Mouse (Mus musculus) intestine, embryonic 14.5 days (tissue): ENCODE measurements at regions not wholly inside any gene's neighbourhood (a gene's known extent, or its start where the extent isn't known, plus 50 kb on each side); places are given as distances from the start of the nearest gene placed in this dataset.
A peak's percentile ranks its signal among the peaks of the same experiment; 100 is the strongest.

Source experiments
- ATAC-seq: fragments of 200-750 bp; cut with Nextera tagmentation; replicated peaks from 2 replicates; pipeline ENCODE4 v1.8.0; 2017; ENCODE audit warnings: low read depth, moderate number of reproducible peaks, moderate TSS enrichment, moderate library complexity; ENCODE audit not compliant: low FRiP score, low TSS enrichment
- DNase-seq: peaks from one replicate; pipeline ENCODE4 v3.0.0-alpha.2; 2018; ENCODE audit warnings: low spot score
- H3K27ac ChIP-seq: fragments of 300-500 bp; sonication (generic); 2 replicates; pipeline ENCODE4 v1.5.1; 2014; ENCODE audit warnings: low read depth, mild to moderate bottlenecking, control low read depth
- H3K27me3 ChIP-seq: fragments of 300-500 bp; sonication (generic); replicated peaks from 2 replicates; pipeline ENCODE4 v1.6.1; 2014; ENCODE audit warnings: low read length, control low read depth; ENCODE audit not compliant: control insufficient read depth, insufficient read depth
- H3K36me3 ChIP-seq: fragments of 300-500 bp; sonication (generic); 2 replicates; pipeline ENCODE4 v1.6.1; 2014; ENCODE audit warnings: low read length, control low read depth; ENCODE audit not compliant: control insufficient read depth, insufficient read depth
- H3K4me1 ChIP-seq: fragments of 300-500 bp; sonication (generic); replicated peaks from 2 replicates; pipeline ENCODE4 v1.6.1; 2014; ENCODE audit warnings: low read length, control low read depth, mixed read lengths; ENCODE audit not compliant: control insufficient read depth, insufficient read depth
- H3K4me2 ChIP-seq: fragments of 300-500 bp; sonication (generic); 2 replicates; pipeline ENCODE4 v1.6.1; 2014; ENCODE audit warnings: low read length
- H3K4me3 ChIP-seq: fragments of 300-500 bp; sonication (generic); 2 replicates; pipeline ENCODE4 v1.5.1; 2014; ENCODE audit warnings: low read depth, low read length, control low read depth, mixed read lengths
- H3K9ac ChIP-seq: fragments of 300-500 bp; sonication (generic); 2 replicates; pipeline ENCODE4 v1.6.1; 2014; ENCODE audit warnings: mild to moderate bottlenecking, low read length
- H3K9me3 ChIP-seq: fragments of 300-500 bp; sonication (generic); 2 replicates; pipeline ENCODE4 v1.6.1; 2016; ENCODE audit warnings: low read length, control low read depth; ENCODE audit not compliant: control insufficient read depth
- WGBS: fragments of 180-500 bp; shearing (Covaris S2); extraction: QIAGEN DNeasy Blood & Tissue Kit; methylation state at CpG from one replicate; pipeline ENCODE4 v1.1.7; 2014; 5-methylcytosine and 5-hydroxymethylcytosine counted together

GRCm38 (mm10) chr3:46583351-46583750 is 135.3 kb upstream of the Pabpc4l start:
- no peak overlapping the region for H3K27ac ChIP-seq
- H3K9me3 ChIP-seq, result no peaks in the 10 kb centered on the region
- no peak overlapping the region for H3K4me3 ChIP-seq
- H3K36me3 ChIP-seq, result no peaks in the 10 kb centered on the region
- H3K9ac ChIP-seq, result no peak overlapping the region
- DNase-seq (no peak), ATAC-seq (no peak)
- H3K4me2 ChIP-seq, result no peak overlapping the region
- 81% methylated on average over 1 of the region's 1 CpGs for WGBS
- H3K4me1 ChIP-seq, result no peaks in the 10 kb centered on the region
- no peaks in the 10 kb centered on the region for H3K27me3 ChIP-seq

DNA sequence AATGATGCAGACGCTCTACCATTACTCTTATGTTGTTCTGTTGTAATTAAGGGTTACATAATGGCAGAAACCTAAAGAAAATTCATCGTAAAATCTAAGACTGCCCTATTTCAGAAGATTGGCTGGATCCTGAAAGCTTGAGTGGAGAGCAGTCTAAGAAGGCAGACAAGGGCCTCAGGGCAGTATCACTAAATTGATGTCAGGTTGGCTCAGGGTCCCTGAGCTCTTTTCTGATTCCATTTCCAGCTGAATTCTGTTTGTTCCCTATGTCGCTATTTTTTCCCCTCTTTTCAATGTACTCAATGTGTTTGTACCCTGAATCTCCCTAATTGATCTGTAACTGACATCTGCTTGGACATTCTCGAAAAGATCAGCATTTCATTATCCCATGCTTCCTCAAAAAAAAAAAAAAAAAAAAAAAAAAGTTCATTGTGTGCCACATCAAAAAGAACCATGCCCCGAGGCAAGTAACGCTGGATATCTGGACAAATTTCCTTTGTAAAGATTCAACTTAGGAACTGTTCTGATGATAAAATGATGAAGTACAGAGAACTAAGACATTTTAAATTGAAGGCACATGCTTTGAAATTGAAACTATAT is 118.7 kb upstream of the Pabpc4l start:
- Histone ChIP-seq H3K9me3 (no peaks in the 10 kb centered on the region), H3K4me2 (no peak overlapping the region), H3K4me1 (no peaks in the 10 kb centered on the region), H3K27ac (no peak overlapping the region), H3K4me3 (no peak overlapping the region), H3K36me3 (no peaks in the 10 kb centered on the region), H3K9ac (no peak overlapping the region), H3K27me3 (no peaks in the 10 kb centered on the region)
- WGBS, result 76% methylated on average over 6 of the region's 6 CpGs
- no peak for ATAC-seq
- no peak for DNase-seq

DNA sequence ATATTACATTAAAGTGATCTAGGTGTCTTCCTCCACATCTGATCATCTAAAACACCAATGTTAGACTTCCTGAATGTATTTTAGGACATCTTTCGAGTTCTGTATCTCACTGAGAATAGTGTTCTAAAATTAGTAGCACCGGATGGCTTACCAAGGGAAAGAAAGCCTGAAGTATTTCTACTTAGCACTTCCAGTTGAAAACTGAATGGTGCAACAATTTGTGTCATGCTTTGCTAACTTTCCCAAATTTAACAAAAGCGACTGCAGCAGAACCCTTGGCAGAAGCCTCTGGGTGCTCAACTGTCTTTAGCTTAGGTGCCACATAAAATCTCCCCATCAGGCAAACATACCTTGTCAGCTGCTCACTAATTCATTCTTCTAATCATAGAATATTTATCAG is 105.6 kb upstream of the Pabpc4l start:
- no peaks in the 10 kb centered on the region for H3K4me1 ChIP-seq
- no peak overlapping the region for H3K9ac ChIP-seq
- no peak overlapping the region for H3K4me3 ChIP-seq
- no peak for ATAC-seq
- H3K27me3 ChIP-seq, result no peaks in the 10 kb centered on the region
- H3K4me2 ChIP-seq, result no peak overlapping the region
- no peak for DNase-seq
- H3K9me3 ChIP-seq, result no peaks in the 10 kb centered on the region
- WGBS, result 90% methylated on average over 3 of the region's 3 CpGs
- H3K27ac ChIP-seq, result no peak overlapping the region
- H3K36me3 ChIP-seq, result no peaks in the 10 kb centered on the region

DNA sequence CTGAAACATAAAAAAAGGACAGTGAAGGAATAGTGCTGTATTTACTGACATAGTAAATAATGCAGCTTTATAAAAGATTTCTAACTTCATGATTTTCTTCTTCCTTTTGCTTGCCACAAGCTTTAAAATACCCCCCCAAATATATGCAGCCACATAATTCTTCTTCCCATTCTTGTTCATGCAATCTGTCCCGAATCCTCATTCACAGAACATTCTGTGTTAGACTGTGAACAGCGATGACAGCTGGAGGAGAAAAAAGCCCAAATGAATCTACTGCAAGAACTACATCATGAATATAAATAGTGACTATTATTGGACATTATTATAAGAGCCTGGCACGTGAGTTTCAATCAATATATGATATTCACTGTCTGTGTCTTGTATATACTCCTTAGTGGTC is 90.6 kb upstream of the Pabpc4l start:
- Histone ChIP-seq H3K27ac (no peak overlapping the region), H3K4me2 (no peak overlapping the region), H3K9ac (no peak overlapping the region), H3K9me3 (no peaks in the 10 kb centered on the region), H3K27me3 (no peaks in the 10 kb centered on the region), H3K4me1 (no peaks in the 10 kb centered on the region), H3K4me3 (no peak overlapping the region), H3K36me3 (no peaks in the 10 kb centered on the region)
- no peak for ATAC-seq
- 80% methylated on average over 3 of the region's 3 CpGs for WGBS
- no peak for DNase-seq

DNA sequence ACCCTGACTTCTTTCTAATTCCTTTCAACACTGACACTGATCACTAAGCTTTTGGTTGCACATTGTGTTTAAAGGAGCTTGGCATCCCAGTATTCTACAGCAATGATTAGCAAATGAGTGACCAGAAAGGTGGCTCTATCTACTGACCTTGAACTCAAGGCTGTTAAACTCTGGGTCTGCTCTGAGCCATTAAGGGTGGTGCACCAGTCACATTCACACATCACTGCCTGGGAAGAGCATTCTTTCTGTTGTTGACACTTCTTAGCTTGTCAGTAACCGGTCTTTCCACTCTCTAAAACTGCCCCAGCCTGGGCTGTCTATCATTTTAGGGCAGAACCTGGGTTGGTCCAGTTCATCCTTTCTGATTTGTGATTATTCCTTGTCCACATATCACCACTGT is 63.1 kb upstream of the Pabpc4l start:
- no peak overlapping the region for H3K4me2 ChIP-seq
- H3K27ac ChIP-seq, result no peak overlapping the region
- H3K9me3 ChIP-seq, result no peaks in the 10 kb centered on the region
- no peak overlapping the region for H3K9ac ChIP-seq
- no peaks in the 10 kb centered on the region for H3K4me1 ChIP-seq
- no peak for DNase-seq
- no peak overlapping the region for H3K4me3 ChIP-seq
- peak; percentile 71 for ATAC-seq
- no peaks in the 10 kb centered on the region for H3K36me3 ChIP-seq
- WGBS, result 65% methylated on average over 1 of the region's 1 CpGs
- no peaks in the 10 kb centered on the region for H3K27me3 ChIP-seq

GRCm38 (mm10) chr3:46503713-46504112 is 55.7 kb upstream of the Pabpc4l start:
- Histone ChIP-seq H3K4me1 (no peaks in the 10 kb centered on the region), H3K9me3 (no peaks in the 10 kb centered on the region), H3K4me3 (no peak overlapping the region), H3K27ac (no peak overlapping the region), H3K27me3 (no peaks in the 10 kb centered on the region), H3K4me2 (no peak overlapping the region), H3K9ac (no peak overlapping the region), H3K36me3 (no peaks in the 10 kb centered on the region)
- no peak for ATAC-seq
- no peak for DNase-seq
- WGBS, result 77% methylated on average over 3 of the region's 3 CpGs
